ENCODE assay signal across 13 mouse cellular contexts in the genomic region with DNA sequence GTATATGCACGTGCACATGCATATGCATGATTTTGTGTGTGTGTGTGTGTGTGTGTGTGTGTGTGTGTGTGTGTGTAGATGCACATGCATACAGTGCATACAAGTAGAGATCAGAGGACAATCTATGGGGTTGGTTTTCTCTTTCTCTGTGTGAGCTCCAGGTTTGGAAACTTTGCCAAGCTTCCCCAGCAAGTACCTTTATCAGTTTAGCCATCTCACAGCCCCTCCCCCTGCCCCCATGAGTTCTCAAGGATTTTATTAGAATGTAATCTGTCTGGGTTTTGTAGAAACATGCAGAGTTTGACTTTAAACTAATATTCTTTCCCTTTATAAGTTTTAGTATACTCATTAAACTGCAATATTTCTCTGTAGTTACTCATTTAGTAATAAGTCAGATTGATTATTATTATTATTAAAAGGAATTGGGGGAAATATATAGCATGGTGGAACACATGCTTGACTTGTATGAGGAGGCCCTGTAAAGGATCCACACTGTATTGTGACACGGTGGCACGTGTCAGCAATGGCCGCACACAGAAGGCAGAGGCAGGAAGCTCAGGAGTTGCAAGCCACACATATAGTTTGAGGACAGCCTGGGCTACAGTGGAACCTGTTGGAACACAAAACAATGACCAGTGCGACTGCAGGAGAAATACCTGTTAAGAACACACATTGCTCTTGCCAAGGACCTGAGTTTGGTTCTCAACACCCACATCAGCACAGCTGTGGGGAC. TPM values are rescaled to one million over a fixed set of nuclear protein-coding genes. Genes with fewer than 3 reads are reported as not detected.
DNase-seq lines count a peak whose midpoint lies in the region; ATAC-seq and TF ChIP-seq lines count a peak whose summit lies in the region.
"Had no signal": no experiment of that assay in that cellular context is flagged by ENCODE, and none has a peak within 500 bp of the region (broad histone marks: within the 10 kb centered on the region; RNA-seq: fewer than 3 reads in every experiment).

No protein-coding gene starts in this region.

- WGBS in heart, embryonic 13.5 days, result 82% methylated on average over 5 of the region's 5 CpGs
- 79% methylated on average over 5 of the region's 5 CpGs for WGBS in lung, embryonic 14.5 days
- WGBS in lung, postnatal 0 days, result 65% methylated on average over 5 of the region's 5 CpGs
- 76% methylated on average over 5 of the region's 5 CpGs for WGBS in intestine, embryonic 16.5 days

- H3K4me2 ChIP-seq in heart, embryonic 13.5 days, result no peak overlapping the region
- no peak overlapping the region for H3K4me2 ChIP-seq in lung, embryonic 14.5 days
- H3K4me2 ChIP-seq in lung, postnatal 0 days (replicated peaks; ENCODE audit: low read depth, low read length), result no peak overlapping the region
- no peak overlapping the region for H3K4me2 ChIP-seq in intestine, embryonic 16.5 days (ENCODE audit: low read depth, low read length)
- H3K4me2 ChIP-seq: hindbrain, embryonic 12.5 days had no signal

- TF ChIP-seq EP300 in lung, postnatal 0 days (IDR thresholded peaks at IDR 0.05), result no peak

- no peak for TF ChIP-seq CTCF in lung, embryonic 14.5 days (IDR thresholded peaks at IDR 0.05; ENCODE audit: low read depth)
- no peak for TF ChIP-seq CTCF in lung, postnatal 0 days (IDR thresholded peaks at IDR 0.05)

- H3K36me3 ChIP-seq in heart, embryonic 13.5 days, result peaks cover 35% of the 10 kb centered on the region
- peaks cover 35% of the 10 kb centered on the region for H3K36me3 ChIP-seq in lung, embryonic 14.5 days (ENCODE audit: insufficient read depth)
- peaks cover 23% of the 10 kb centered on the region for H3K36me3 ChIP-seq in lung, postnatal 0 days (ENCODE audit: insufficient read depth, low read length)
- peaks cover 4% of the 10 kb centered on the region for H3K36me3 ChIP-seq in intestine, embryonic 16.5 days (ENCODE audit: control insufficient read depth, insufficient read depth, low read length)

- H3K4me3 ChIP-seq in heart, embryonic 13.5 days, result no peak overlapping the region
- H3K4me3 ChIP-seq in lung, embryonic 14.5 days (ENCODE audit: low read depth, low read length), result no peak overlapping the region
- no peak overlapping the region for H3K4me3 ChIP-seq in lung, postnatal 0 days (ENCODE audit: low read depth, low read length)
- H3K4me3 ChIP-seq in intestine, embryonic 16.5 days (ENCODE audit: low read length), result no peak overlapping the region
- H3K4me3 ChIP-seq: erythroblast, embryonic 14.5 days; heart, adult 2 months; hindbrain, embryonic 12.5 days had no signal

- peak overlapping the region; percentile 8; the same call in 1 of the 2 replicates for H3K27ac ChIP-seq in heart, embryonic 13.5 days (replicated peaks)
- H3K27ac ChIP-seq in lung, embryonic 14.5 days (ENCODE audit: low read depth), result no peak overlapping the region
- H3K27ac ChIP-seq in lung, postnatal 0 days (ENCODE audit: low read length), result no peak overlapping the region
- peak overlapping the region; percentile 74 for H3K27ac ChIP-seq in intestine, embryonic 16.5 days (ENCODE audit: low read length)
- H3K27ac ChIP-seq: heart, adult 2 months had no signal

- no peak for DNase-seq in heart, postnatal 4 days
- no peak for DNase-seq in lung, embryonic 14.5 days
- no peak for DNase-seq in lung, postnatal 0 days (ENCODE audit: low spot score)
- peak; percentile 53 for DNase-seq in NIH3T3 (ENCODE audit: low read depth)
- DNase-seq in adrenal gland, postnatal 25 days, result no peak
- DNase-seq in ovary, postnatal 36 days (ENCODE audit: low spot score), result no peak
- DNase-seq: kidney, adult 9 months; right cerebral cortex, postnatal 4 days had no signal

- ATAC-seq in heart, embryonic 13.5 days (ENCODE audit: extremely low read depth, insufficient number of reproducible peaks, low FRiP score, low TSS enrichment), result no peak
- 0 out of 2 replicates have a peak, but pooled peaks have one; percentile 10 for ATAC-seq in lung, embryonic 14.5 days (ENCODE audit: insufficient read depth)
- no peak for ATAC-seq in lung, postnatal 0 days
- ATAC-seq in intestine, embryonic 16.5 days, result no peak; the same call in 1 of the 2 replicates

- no peak overlapping the region for H3K9ac ChIP-seq in heart, embryonic 13.5 days
- H3K9ac ChIP-seq in lung, embryonic 14.5 days, result no peak overlapping the region
- H3K9ac ChIP-seq in lung, postnatal 0 days (replicated peaks; ENCODE audit: low read depth), result no peak overlapping the region
- no peak overlapping the region for H3K9ac ChIP-seq in intestine, embryonic 16.5 days (ENCODE audit: low read depth, low read length)
- H3K9ac ChIP-seq: hindbrain, embryonic 12.5 days had no signal

- H3K27me3 ChIP-seq in heart, embryonic 13.5 days (replicated peaks), result no peaks in the 10 kb centered on the region
- H3K27me3 ChIP-seq in lung, embryonic 14.5 days (ENCODE audit: insufficient read depth, low read length), result no peaks in the 10 kb centered on the region
- H3K27me3 ChIP-seq in lung, postnatal 0 days (replicated peaks; ENCODE audit: insufficient read depth, low read length), result no peaks in the 10 kb centered on the region
- H3K27me3 ChIP-seq in intestine, embryonic 16.5 days (replicated peaks; ENCODE audit: control insufficient read depth, insufficient read depth, low read length), result no peaks in the 10 kb centered on the region
- H3K27me3 ChIP-seq: hindbrain, embryonic 12.5 days had no signal

- H3K9me3 ChIP-seq in heart, embryonic 13.5 days, result 0 out of 2 replicates have a peak, but pooled peaks cover 3% of the 10 kb centered on the region
- no peaks in the 10 kb centered on the region for H3K9me3 ChIP-seq in lung, embryonic 14.5 days (ENCODE audit: low read depth, low read length)
- no peaks in the 10 kb centered on the region for H3K9me3 ChIP-seq in lung, postnatal 0 days (ENCODE audit: low read length)
- H3K9me3 ChIP-seq in intestine, embryonic 16.5 days (ENCODE audit: control insufficient read depth, low read length), result no peaks in the 10 kb centered on the region
- H3K9me3 ChIP-seq: hindbrain, embryonic 12.5 days had no signal

- H3K4me1 ChIP-seq in heart, embryonic 13.5 days, result peaks cover 27% of the 10 kb centered on the region
- H3K4me1 ChIP-seq in lung, embryonic 14.5 days (ENCODE audit: insufficient read depth), result 0 out of 2 replicates have a peak, but pooled peaks cover 4% of the 10 kb centered on the region
- H3K4me1 ChIP-seq in lung, postnatal 0 days (ENCODE audit: insufficient read depth, low read depth, low read length), result peaks cover 9% of the 10 kb centered on the region
- peaks cover 18% of the 10 kb centered on the region for H3K4me1 ChIP-seq in intestine, embryonic 16.5 days (ENCODE audit: control insufficient read depth, insufficient read depth, low read length)

RNA-seq across cellular contexts. Expression of a gene that starts 12.4 kb away (rescaled TPM):
- 821 and 849 TPM in 2 replicates for polyA plus RNA-seq in heart, embryonic 13.5 days (2015; fragmentation: Nextera tagmentation; extraction: Ambion mirVana)
- 100 to 1,000 TPM; 366 to 373 TPM for total RNA-seq in heart, postnatal 4 days (2021)
- 1,610 and 1,758 TPM in 2 replicates for polyA plus RNA-seq in lung, embryonic 14.5 days (2014; fragmentation: Nextera tagmentation; extraction: Ambion mirVana)
- 2,106 and 2,119 TPM in 2 replicates for polyA plus RNA-seq in lung, postnatal 0 days (2015; fragmentation: Nextera tagmentation; extraction: Ambion mirVana)
- 2,576 and 2,612 TPM in 2 replicates for polyA plus RNA-seq in intestine, embryonic 16.5 days (2015; fragmentation: Nextera tagmentation; extraction: Ambion mirVana)
- 302 and 339 TPM in 2 replicates for total RNA-seq in adrenal gland, postnatal 25 days (2021)

RNA-seq across cellular contexts. Expression of a gene that starts 52.2 kb away (rescaled TPM):
- polyA plus RNA-seq in heart, embryonic 13.5 days (2015; fragmentation: Nextera tagmentation; extraction: Ambion mirVana), result 7.8 and 8.9 TPM in 2 replicates
- 10 to 100 TPM; 14.4 to 14.8 TPM for total RNA-seq in heart, postnatal 4 days (2021)
- polyA plus RNA-seq in lung, embryonic 14.5 days (2014; fragmentation: Nextera tagmentation; extraction: Ambion mirVana), result 14.5 and 16.7 TPM in 2 replicates
- 10.8 and 11.1 TPM in 2 replicates for polyA plus RNA-seq in lung, postnatal 0 days (2015; fragmentation: Nextera tagmentation; extraction: Ambion mirVana)
- 7.9 and 9.0 TPM in 2 replicates for polyA plus RNA-seq in intestine, embryonic 16.5 days (2015; fragmentation: Nextera tagmentation; extraction: Ambion mirVana)
- 15.7 and 24.2 TPM in 2 replicates for total RNA-seq in adrenal gland, postnatal 25 days (2021)

Comparison
In these comparisons a context has a peak if more than half of its experiments do, and no peak if none do; other contexts are left out.
1. H3K27ac ChIP-seq: peak in heart, embryonic 13.5 days (single experiment) and intestine, embryonic 16.5 days (single experiment); none in lung, embryonic 14.5 days (single experiment) and lung, postnatal 0 days (single experiment).